Mouse (Mus musculus): ENCODE measurements at regions not wholly inside any gene's neighbourhood (a gene's known extent, or its start where the extent isn't known, plus 50 kb on each side); places are given as distances from the start of the nearest gene placed in this dataset.

GRCm38 (mm10) chrX:7474831-7475230 is 98.6 kb upstream of the Foxp3 start:
- no peak for DNase-seq

- DNase-seq, result peak; percentile 32
These were observed 98.2 kb upstream of the Usp27x start for GRCm38 (mm10) chrX:7473814-7474213.

- DNase-seq, result no peak
These were observed 94.2 kb upstream of the Usp27x start for GRCm38 (mm10) chrX:7469801-7470200.

DNA sequence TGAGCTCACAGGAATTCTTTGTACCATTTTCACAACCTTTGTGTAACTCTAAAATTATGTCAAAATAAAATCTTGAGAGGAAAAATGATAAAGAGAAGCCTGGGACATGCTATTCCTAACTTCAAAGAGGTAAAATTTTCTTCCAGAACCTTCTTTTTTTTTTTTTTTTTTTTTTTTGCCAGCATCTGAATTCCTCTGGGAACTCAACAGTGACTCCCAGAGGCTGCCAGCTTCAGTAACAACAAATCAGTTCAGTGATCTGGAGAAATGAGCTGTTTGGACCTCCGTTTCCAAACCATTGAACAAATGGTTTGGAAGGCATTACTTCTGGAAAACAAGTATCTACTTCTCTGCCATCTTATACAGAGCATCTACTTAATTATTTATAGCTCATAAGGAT is 92.4 kb upstream of the Usp27x start:
- DNase-seq, result no peak

DNA sequence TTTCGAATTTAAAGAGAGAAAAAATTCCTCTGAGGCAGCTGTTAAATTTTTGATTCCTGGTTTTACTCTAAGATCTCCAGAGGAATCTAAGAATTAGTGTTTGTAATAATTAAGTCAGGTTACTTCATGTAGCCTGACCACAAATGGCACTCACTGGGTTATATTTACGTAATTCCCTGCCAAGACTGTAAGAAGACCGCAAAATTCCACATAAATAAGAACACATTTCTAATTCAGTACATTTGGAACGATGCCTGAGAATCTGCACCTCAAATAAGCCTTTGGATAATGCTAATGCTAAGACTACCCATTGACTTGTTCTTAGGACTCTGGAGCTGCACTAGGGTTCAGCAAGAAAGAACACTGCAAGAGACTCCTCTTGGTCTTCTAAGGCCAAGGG is 81.2 kb upstream of the Usp27x start:
- DNase-seq, result no peak

- no peak for DNase-seq
These were observed 69.4 kb upstream of the Usp27x start for GRCm38 (mm10) chrX:7445035-7445434.

DNA sequence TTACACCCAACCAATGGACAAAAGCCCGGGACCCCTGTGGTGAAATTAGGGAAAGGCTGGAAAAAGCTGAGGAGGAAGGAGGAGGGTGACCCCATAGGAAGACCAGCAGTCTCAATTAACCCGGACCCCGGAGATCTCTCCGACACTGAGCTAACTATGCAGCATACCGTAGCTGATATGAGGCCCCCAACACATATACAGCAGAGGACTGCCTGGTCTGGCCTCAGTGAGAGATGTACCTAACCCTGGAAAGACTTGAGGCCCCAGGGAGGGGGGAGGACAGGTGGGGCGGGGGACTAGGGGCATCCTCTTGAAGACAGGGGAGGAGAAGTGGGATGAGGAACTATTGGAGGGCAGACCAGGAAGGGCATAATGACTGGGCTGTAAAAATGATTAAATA is 69.0 kb upstream of the Usp27x start:
- DNase-seq, result no peak

GRCm38 (mm10) chrX:7443996-7444421 is 68.4 kb upstream of the Usp27x start:
- no peak for DNase-seq

DNA sequence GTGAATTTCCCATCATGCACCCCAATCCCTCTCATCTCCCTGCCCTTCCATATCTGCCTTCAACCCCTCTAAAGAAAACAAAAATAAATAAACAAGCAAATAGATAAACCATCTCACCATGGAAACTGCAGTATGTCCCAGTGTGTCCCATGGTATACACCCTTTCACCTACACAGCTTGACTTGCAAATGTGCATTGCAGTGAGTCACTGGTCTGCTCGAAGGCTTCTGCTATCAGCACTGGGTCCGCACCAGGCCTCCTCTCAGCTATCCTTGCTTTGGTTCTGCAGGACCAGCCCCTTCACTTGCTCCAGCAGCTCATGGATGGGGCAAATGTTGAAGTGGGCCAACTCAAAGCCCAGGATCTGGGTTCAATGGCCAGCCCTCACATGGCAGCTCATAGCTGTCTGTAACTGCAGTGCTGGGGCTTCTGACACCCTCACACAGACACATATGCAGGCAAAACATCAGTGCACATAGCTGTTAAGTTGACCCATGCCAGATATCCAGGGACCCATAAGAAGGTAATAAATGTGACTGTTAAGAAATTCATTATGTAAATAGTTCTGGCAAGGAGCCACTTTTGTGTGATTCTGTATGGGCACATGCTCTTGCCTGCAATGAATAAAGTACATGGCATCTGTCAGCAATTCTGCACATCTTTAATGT is 59.9 kb upstream of the Usp27x start:
- DNase-seq, result no peak

GRCm38 (mm10) chrX:7434268-7434667 is 58.6 kb upstream of the Usp27x start:
- no peak for DNase-seq

GRCm38 (mm10) chrX:7430456-7430855 is 54.8 kb upstream of the Usp27x start:
- DNase-seq, result no peak

DNA sequence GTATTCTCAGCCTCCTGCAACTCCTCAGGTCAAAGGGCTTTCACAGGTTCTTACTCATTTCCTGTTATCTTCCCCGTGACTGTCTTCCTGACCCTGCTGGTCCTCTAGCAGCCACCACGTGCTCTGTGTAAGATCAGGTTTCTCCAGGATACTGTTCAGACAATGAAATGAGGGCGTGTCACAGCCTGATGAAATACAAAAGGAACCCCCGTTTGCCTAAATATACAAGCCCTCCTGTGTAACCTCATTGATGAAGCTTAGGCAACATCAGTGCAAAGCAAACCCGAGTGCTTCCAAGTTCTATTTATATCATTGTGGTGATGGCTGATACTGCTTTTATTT is 53.9 kb upstream of the Usp27x start:
- no peak for DNase-seq

DNA sequence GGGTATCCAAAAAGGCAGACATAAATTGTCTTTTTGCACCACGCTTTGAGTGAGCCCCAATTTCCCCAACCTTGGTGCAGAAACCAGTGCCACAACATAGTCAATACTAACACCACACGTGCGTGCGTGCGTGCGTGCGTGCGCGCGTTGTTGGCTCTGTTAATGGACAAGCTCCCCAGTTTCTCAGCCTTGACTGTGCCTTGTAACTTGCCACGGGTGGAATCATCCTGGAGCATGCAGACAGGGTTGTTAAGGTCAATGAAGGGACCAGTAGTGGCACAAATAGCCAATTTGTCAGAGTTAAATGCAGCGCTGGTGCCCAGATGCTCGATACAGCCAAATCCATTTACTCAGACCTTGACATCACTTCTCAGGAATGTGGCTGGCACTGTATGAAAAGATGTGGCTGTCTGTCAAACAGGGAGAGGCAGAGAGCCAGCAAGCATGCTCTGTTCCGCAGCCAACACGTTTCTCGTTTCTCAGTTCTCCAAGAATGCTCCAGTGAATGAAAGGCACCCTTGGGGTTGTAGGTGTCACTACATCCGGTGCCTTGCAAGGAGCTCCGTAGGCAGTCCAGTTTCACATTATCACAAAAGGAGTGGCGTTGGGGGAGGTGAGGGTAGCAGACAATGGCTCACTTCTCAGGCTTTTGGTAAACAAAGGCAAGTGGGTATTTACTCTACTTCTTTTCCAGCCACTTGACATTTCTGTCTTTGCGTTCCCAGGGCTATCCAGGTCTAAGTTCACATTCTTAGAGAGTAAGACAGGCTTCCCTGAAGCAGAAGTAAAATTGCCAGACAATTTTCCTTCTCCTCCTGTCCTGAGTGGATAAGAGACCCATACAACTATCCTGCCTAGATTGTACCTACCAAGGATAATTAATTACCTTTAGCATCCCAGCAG is 53.2 kb upstream of the Usp27x start:
- no peak for DNase-seq
